Mouse (Mus musculus) thymus, adult 2 months (tissue): Measurements from ENCODE around the gene Eml2.

Source experiments
- CTCF ChIP-seq: fragments of 200-500 bp; IDR thresholded peaks from 2 replicates; pipeline ENCODE4 v1.5.1; 2012; ENCODE audit warnings: mild to moderate bottlenecking, control low read depth, low read length, moderate library complexity, borderline replicate concordance; ENCODE audit not compliant: control insufficient read depth, poor library complexity, insufficient read depth; ENCODE audit errors: extremely low read depth
- POLR2A ChIP-seq: fragments of 200-500 bp; IDR thresholded peaks from 2 replicates; pipeline ENCODE4 v1.6.1; 2012; ENCODE audit warnings: mild to moderate bottlenecking, low read length, control low read depth, moderate library complexity; ENCODE audit not compliant: control insufficient read depth, poor library complexity, insufficient read depth; ENCODE audit errors: extremely low read depth

DNA sequence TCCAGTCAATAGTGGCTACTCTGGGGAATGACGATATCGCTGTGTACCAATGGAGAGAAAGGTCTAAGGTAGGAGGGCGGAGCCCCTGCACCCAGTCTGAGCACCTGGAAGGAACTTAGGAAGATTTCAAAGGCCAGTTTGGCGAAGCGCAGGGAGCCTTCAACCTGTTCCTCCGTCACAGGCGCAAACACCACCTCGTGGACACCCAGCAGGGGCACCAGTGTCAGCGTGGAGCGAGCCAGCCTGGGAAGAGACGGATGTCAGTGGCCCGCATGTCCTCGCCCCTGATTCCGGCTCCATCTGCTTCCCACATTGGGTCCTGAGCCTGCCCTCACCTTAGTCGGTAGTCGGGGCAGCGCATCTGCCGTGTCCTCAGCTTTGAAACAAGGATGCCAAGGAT is 16.8 kb upstream of the Eml2 start:
- TF ChIP-seq CTCF (no peak), POLR2A (no peak)
